Mouse (Mus musculus) liver, postnatal 0 days (tissue): ENCODE data around the gene Cmtm2a.
"Not testable (repeated sequence)": the region's sequence is repeated elsewhere in the genome, so short reads cannot be mapped to it uniquely, and the experiment has no call there.

Source experiments
- CTCF ChIP-seq: sonication (generic); IDR thresholded peaks from 2 replicates; pipeline ENCODE4 v1.5.1; 2016; ENCODE audit warnings: antibody characterized with exemption, low read depth
- EP300 ChIP-seq: IDR thresholded peaks from 2 replicates; pipeline ENCODE4 v1.6.1; 2016; ENCODE audit warnings: antibody characterized with exemption, low read depth, mild to moderate bottlenecking

DNA sequence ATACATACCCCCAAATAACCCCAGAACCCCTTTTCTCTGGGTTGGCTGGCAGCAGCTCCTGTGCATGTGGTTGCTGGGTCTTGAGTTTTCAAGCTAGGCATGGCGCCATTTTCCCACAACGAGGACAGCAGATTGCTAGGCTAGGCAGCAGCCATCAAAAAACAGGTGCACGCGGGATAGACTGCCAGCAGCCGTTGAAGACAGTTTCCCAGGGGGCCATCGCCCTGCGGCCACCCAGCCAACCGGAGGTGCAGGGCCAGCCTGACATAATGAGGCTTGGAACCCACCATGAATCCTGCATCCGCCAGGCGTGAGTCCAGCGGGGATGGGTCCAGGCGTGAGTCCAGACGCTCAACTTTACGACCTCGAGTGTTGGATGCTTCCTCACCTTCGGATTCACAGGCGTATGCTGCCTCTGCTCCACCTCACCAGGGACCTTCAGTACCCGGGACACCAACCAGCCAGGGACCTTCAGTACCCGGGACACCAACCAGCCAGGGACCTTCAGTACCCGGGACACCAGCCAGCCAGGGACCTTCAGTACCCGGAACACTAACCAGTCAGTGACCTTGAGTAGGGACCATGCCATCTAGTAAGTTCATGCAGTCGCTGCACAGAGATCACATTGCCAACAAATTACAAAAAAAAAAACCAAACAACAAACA is 28.6 kb downstream of the Cmtm2a start:
- TF ChIP-seq CTCF, EP300: not testable (repeated sequence)
